Mouse (Mus musculus) ES-Bruce4 (cell line): ENCODE data around the gene Osbpl9.

ENCODE experiments used
- CTCF ChIP-seq: IDR thresholded peaks from one replicate; pipeline ENCODE4 v1.8.1; 2011; ENCODE audit warnings: low read depth, low read length
- EP300 ChIP-seq: IDR thresholded peaks from 2 replicates; pipeline ENCODE4 v1.6.1; 2011; ENCODE audit warnings: low read depth, low read length; ENCODE audit not compliant: insufficient read depth
- POLR2A ChIP-seq: IDR thresholded peaks from one replicate; pipeline ENCODE4 v1.8.1; 2011; ENCODE audit warnings: low read length; ENCODE audit not compliant: insufficient read depth

GRCm38 (mm10) chr4:109106594-109106993 lies 95.5 kb downstream of the Osbpl9 start:
- no peak for TF ChIP-seq POLR2A
- TF ChIP-seq CTCF = no peak
- no peak for TF ChIP-seq EP300
